Mouse (Mus musculus) liver, postnatal 0 days (tissue): ENCODE data around the gene Rab36.

ENCODE experiments used
- CTCF ChIP-seq: sonication (generic); IDR thresholded peaks from 2 replicates; pipeline ENCODE4 v1.5.1; 2016; ENCODE audit warnings: antibody characterized with exemption, low read depth
- EP300 ChIP-seq: IDR thresholded peaks from 2 replicates; pipeline ENCODE4 v1.6.1; 2016; ENCODE audit warnings: antibody characterized with exemption, low read depth, mild to moderate bottlenecking

DNA sequence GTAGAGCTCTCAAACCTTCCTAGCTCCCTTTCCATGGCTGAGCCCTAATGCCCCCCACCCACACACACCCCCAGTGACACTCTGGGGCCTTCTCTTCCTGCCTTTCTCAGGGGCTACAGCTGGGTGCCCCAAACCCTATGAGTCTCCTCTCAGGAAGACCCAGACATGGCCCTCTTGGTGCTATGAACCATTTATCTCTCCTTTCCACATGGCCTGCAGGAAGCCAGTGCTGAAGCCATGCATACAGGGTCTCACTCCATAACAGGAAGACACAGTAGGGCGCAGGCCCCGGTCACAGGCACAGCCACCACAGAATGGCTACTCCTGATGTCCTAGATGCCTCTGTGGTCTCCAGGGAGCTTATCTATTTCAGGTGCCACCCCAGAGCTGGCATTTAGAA, 66.6 kb downstream of the Rab36 start:
- TF ChIP-seq EP300: no peak
- TF ChIP-seq CTCF: no peak
